Mouse (Mus musculus): ENCODE data around the gene Slc37a3. TPM values are rescaled to one million over a fixed set of nuclear protein-coding genes. Genes with fewer than 3 reads are reported as not detected.

Slc37a3 gene
- polyA plus RNA-seq, 1 experiment from 2014 or later, result 47.0 TPM

DNA sequence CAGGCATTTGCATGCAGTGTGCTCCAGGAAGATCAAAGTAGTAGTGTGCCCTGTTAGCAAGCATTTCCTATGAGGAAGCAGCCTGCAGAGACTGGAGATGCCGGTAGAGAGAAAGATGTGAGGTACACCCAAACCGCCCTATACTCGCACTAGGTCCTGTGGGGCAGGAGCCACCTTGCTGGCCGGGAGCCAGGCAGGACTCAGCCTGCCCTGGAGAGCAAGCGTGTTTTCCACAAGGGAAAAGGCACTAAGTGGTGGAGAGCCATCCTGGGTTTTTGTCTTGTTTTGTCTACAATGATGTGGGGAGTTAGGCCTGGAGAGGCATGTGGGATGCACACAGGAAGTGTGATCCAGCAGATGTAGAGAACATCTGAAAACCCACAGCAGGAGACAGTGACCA, 57.2 kb downstream of the Slc37a3 start:
- no peak overlapping the region for H3K27ac ChIP-seq (ENCODE audit: low read depth, low read length)
- WGBS, result 88% methylated on average over 5 of the region's 5 CpGs
- no peak for DNase-seq (ENCODE audit: low spot score)

DNA sequence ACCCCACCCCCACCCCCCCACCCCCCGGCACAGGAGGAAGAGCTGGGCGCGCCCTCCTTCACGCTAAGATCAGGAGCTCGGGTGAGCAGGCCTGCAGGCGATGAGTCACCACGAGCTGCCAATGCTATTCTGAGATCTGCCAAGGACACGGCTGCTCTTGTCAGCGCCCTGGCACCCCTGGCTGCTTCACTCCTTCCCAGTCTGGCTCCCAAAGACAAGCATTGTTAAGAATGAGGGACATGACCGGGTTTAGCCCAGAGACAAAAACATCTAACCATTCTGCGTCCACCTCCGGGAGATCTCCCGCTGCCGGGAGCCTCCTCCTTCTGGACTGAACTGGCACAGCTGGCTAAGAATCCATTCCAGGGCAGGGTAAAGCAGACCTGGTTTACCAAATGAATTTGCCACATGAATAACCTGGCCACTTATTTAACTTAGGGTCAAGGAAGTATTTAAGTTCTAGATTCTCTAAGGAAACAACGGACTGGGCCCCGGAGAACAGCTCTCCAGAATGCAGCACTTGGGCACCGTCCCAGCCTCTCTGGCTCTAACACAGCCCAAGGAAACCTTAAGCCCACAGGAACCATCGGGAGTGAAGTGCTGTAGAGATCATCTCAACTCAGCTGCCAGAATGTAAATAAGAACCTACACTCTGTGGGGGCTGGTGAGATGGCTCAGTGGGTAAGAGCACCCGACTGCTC, 58.3 kb downstream of the Slc37a3 start:
- H3K4me3 ChIP-seq (ENCODE audit: low read depth, low read length), result no peak overlapping the region
- H3K9me3 ChIP-seq (ENCODE audit: control insufficient read depth, low read length), result no peaks in the 10 kb centered on the region
- ATAC-seq (ENCODE audit: low FRiP score), result no peak
- H3K36me3 ChIP-seq (ENCODE audit: control insufficient read depth, insufficient read depth, low read length), result no peaks in the 10 kb centered on the region
- WGBS, result 68% methylated on average over 18 of the region's 19 CpGs
- H3K4me2 ChIP-seq (replicated peaks; ENCODE audit: low read depth, low read length), result no peak overlapping the region
- no peaks in the 10 kb centered on the region for H3K4me1 ChIP-seq (replicated peaks; ENCODE audit: control insufficient read depth, insufficient read depth, low read length)
- no peak for DNase-seq (ENCODE audit: low spot score)
- H3K9ac ChIP-seq (ENCODE audit: low read depth, low read length), result no peak overlapping the region
- no peak overlapping the region for H3K27ac ChIP-seq (ENCODE audit: low read depth, low read length)
- no peaks in the 10 kb centered on the region for H3K27me3 ChIP-seq (ENCODE audit: control insufficient read depth, insufficient read depth, low read length)

More for the DNA sequence above, 57.2 kb downstream of the Slc37a3 start:
- Histone ChIP-seq H3K9me3 (ENCODE audit: control insufficient read depth, low read length) (no peaks in the 10 kb centered on the region), H3K9ac (ENCODE audit: low read depth, low read length) (no peak overlapping the region), H3K4me3 (ENCODE audit: low read depth, low read length) (no peak overlapping the region), H3K4me2 (replicated peaks; ENCODE audit: low read depth, low read length) (no peak overlapping the region), H3K4me1 (replicated peaks; ENCODE audit: control insufficient read depth, insufficient read depth, low read length) (no peaks in the 10 kb centered on the region), H3K36me3 (ENCODE audit: control insufficient read depth, insufficient read depth, low read length) (no peaks in the 10 kb centered on the region), H3K27me3 (ENCODE audit: control insufficient read depth, insufficient read depth, low read length) (no peaks in the 10 kb centered on the region)
- ATAC-seq (ENCODE audit: low FRiP score), result no peak

DNA sequence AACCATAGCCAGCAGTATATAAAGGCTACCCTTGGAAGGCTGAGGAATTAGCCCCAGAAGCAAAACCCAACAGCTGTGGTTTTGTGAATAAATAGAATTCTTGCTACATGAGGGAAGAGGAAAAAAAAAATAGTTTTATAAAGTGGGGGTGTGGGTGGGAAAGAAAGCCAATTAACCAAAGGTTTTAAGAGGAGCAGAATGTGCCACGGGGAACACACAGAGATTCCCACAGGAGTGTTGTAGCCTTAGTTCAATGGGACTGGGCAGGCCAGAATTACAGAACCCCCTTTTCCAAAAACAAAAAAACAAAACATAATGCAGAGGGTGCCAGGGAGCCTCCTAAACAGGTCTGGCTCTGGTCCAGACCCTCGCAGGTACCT, 58.9 kb downstream of the Slc37a3 start:
- H3K4me2 ChIP-seq (replicated peaks; ENCODE audit: low read depth, low read length), result no peak overlapping the region
- 95% methylated on average over 2 of the region's 2 CpGs for WGBS
- no peaks in the 10 kb centered on the region for H3K4me1 ChIP-seq (replicated peaks; ENCODE audit: control insufficient read depth, insufficient read depth, low read length)
- ATAC-seq (ENCODE audit: low FRiP score), result no peak
- no peak overlapping the region for H3K27ac ChIP-seq (ENCODE audit: low read depth, low read length)
- H3K9ac ChIP-seq (ENCODE audit: low read depth, low read length), result no peak overlapping the region
- H3K27me3 ChIP-seq (ENCODE audit: control insufficient read depth, insufficient read depth, low read length), result no peaks in the 10 kb centered on the region
- H3K36me3 ChIP-seq (ENCODE audit: control insufficient read depth, insufficient read depth, low read length), result no peaks in the 10 kb centered on the region
- DNase-seq (ENCODE audit: low spot score), result no peak
- H3K9me3 ChIP-seq (ENCODE audit: control insufficient read depth, low read length), result no peaks in the 10 kb centered on the region
- no peak overlapping the region for H3K4me3 ChIP-seq (ENCODE audit: low read depth, low read length)

DNA sequence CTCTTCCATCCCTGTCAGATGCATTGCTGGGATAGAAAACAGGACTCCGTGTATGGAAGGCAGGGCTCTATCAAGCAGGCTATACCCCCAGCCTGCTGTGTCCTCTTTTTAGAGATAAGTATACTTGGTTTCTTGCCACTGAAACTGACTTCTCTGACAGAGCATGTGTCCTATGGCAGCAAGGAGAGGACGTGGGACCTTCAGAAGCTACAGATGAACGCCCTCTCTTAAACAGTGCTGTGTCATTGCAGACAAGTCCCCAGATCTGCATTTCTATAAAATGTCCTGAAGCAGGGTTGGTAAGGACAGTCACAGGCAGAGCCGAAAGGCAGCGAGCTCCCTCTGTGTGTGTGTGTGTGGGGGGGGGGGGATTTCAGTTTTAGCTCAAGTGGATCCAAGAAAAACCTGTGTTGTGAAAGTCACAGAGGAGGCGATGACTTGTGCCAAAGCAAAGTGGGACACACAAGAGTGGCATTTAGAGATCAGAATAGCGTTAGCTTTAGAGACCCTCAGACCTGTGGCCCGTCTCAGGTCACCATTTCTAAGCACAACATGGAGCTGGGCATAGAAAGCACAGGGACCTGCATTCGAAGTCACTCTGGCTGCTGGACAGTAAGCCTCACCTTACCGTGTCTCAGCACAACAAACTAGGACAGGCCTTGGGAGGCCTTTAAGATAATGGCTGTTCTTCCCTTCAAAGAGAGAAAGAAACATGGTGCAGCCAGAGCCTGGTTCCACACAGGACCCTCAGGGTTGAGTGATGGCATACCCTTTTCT, 59.4 kb downstream of the Slc37a3 start:
- H3K27ac ChIP-seq (ENCODE audit: low read depth, low read length), result no peak overlapping the region
- 85% methylated on average over 10 of the region's 10 CpGs for WGBS
- H3K4me3 ChIP-seq (ENCODE audit: low read depth, low read length), result no peak overlapping the region
- no peaks in the 10 kb centered on the region for H3K36me3 ChIP-seq (ENCODE audit: control insufficient read depth, insufficient read depth, low read length)
- H3K4me1 ChIP-seq (replicated peaks; ENCODE audit: control insufficient read depth, insufficient read depth, low read length), result no peaks in the 10 kb centered on the region
- H3K27me3 ChIP-seq (ENCODE audit: control insufficient read depth, insufficient read depth, low read length), result no peaks in the 10 kb centered on the region
- ATAC-seq (ENCODE audit: low FRiP score) (no peak), DNase-seq (ENCODE audit: low spot score) (no peak)
- no peaks in the 10 kb centered on the region for H3K9me3 ChIP-seq (ENCODE audit: control insufficient read depth, low read length)
- H3K9ac ChIP-seq (ENCODE audit: low read depth, low read length), result no peak overlapping the region
- no peak overlapping the region for H3K4me2 ChIP-seq (replicated peaks; ENCODE audit: low read depth, low read length)

DNA sequence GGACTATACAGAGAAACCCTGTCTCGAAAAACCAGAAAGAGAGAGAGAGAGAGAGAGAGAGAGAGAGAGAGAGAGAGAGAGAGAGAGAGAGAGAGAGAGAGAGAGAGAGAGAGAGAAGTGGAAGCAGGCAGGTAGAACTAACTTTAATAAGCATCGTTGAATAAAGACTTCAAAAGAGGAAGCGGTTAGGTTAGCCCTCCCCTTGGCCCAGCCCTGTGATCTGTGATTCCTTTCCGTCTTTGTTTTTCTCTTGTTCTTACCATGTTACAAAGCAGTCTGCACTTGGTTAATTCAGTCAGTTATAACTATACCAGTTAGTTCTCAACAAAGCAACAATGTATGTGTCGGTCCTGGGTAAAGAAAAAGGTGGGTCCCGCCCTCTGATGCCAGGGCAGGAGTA, 61.4 kb downstream of the Slc37a3 start:
- Histone ChIP-seq H3K36me3 (ENCODE audit: control insufficient read depth, insufficient read depth, low read length) (no peaks in the 10 kb centered on the region), H3K27me3 (ENCODE audit: control insufficient read depth, insufficient read depth, low read length) (no peaks in the 10 kb centered on the region), H3K9ac (ENCODE audit: low read depth, low read length) (no peak overlapping the region), H3K27ac (ENCODE audit: low read depth, low read length) (no peak overlapping the region), H3K4me3 (ENCODE audit: low read depth, low read length) (no peak overlapping the region), H3K4me2 (replicated peaks; ENCODE audit: low read depth, low read length) (no peak overlapping the region), H3K4me1 (replicated peaks; ENCODE audit: control insufficient read depth, insufficient read depth, low read length) (no peaks in the 10 kb centered on the region), H3K9me3 (ENCODE audit: control insufficient read depth, low read length) (no peaks in the 10 kb centered on the region)
- ATAC-seq (ENCODE audit: low FRiP score) (no peak), DNase-seq (ENCODE audit: low spot score) (no peak)
- 90% methylated on average over 5 of the region's 6 CpGs for WGBS

DNA sequence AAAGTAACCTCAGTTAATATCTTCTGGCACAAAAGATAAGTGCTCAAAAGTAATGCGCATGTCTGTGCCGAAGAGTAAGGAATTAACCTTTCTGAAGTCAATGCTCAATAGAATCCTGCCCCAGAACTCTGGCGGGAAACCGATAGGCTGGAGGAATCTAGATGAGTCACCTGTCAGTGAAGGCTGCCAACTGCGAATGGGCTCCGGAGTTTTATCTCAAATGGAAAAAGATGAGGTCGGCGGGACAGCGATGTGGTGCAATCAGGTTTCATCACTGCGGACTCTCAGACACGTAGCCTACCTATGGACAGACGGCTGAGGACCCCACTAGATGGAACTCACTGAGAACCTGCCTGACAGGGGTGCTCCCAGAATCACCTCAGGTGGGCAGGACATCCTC, 63.0 kb downstream of the Slc37a3 start:
- 92% methylated on average over 12 of the region's 12 CpGs for WGBS
- Histone ChIP-seq H3K27me3 (ENCODE audit: control insufficient read depth, insufficient read depth, low read length) (no peaks in the 10 kb centered on the region), H3K27ac (ENCODE audit: low read depth, low read length) (no peak overlapping the region), H3K4me2 (replicated peaks; ENCODE audit: low read depth, low read length) (no peak overlapping the region), H3K4me3 (ENCODE audit: low read depth, low read length) (no peak overlapping the region), H3K36me3 (ENCODE audit: control insufficient read depth, insufficient read depth, low read length) (no peaks in the 10 kb centered on the region), H3K9me3 (ENCODE audit: control insufficient read depth, low read length) (no peaks in the 10 kb centered on the region), H3K9ac (ENCODE audit: low read depth, low read length) (no peak overlapping the region), H3K4me1 (replicated peaks; ENCODE audit: control insufficient read depth, insufficient read depth, low read length) (no peaks in the 10 kb centered on the region)
- ATAC-seq (ENCODE audit: low FRiP score) (no peak), DNase-seq (ENCODE audit: low spot score) (no peak)

DNA sequence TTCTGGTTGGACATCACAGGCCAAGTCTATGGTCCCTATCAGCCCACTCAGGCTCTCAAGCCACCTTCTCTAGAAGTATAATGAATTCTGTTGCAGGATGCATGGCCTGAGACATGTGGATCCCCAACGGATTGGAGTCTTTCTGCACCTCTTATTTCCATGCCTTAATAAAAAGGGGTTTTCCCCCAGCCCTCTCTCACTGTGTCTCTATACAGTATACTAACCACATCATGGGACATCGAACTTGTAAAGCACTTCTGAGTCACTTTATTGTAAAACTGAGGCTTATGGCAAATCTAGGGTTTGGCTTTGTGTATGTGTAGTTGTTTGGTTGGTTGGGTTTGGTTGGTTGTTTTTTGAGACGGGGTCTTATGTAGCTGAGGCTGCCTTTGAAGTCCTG, 65.7 kb downstream of the Slc37a3 start:
- ATAC-seq (ENCODE audit: low FRiP score), result no peak
- Histone ChIP-seq H3K27ac (ENCODE audit: low read depth, low read length) (no peak overlapping the region), H3K9ac (ENCODE audit: low read depth, low read length) (no peak overlapping the region), H3K9me3 (ENCODE audit: control insufficient read depth, low read length) (no peaks in the 10 kb centered on the region), H3K4me2 (replicated peaks; ENCODE audit: low read depth, low read length) (no peak overlapping the region), H3K4me1 (replicated peaks; ENCODE audit: control insufficient read depth, insufficient read depth, low read length) (no peaks in the 10 kb centered on the region), H3K36me3 (ENCODE audit: control insufficient read depth, insufficient read depth, low read length) (no peaks in the 10 kb centered on the region), H3K4me3 (ENCODE audit: low read depth, low read length) (no peak overlapping the region), H3K27me3 (ENCODE audit: control insufficient read depth, insufficient read depth, low read length) (no peaks in the 10 kb centered on the region)
- no peak for DNase-seq (ENCODE audit: low spot score)
- WGBS, result 89% methylated on average over 3 of the region's 3 CpGs

DNA sequence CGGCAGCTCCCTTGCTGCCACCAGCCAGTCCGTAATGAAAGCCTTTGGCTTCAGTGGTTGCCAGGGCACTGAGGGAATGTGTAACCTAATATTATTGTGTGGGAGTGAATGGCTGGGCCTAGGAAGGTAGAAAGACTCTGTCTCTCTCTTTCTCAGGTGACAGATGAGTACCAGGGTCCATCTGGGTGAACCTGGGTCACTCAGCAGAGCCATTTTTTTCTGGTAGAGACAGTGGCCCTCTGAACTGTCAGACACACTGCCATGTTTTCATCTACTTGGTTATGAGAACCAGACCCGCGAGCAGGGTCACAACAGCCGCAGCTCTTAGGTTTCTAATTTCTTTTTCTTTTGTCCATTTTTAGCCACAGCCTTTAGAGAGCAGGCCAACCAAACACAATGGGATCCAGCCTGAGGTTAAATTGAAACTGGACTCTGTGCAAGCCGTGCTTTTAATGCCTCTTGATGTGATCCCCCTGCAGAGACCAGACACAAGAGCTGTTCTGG, 73.1 kb downstream of the Slc37a3 start:
- WGBS, result 6% methylated on average over 6 of the region's 6 CpGs
- Histone ChIP-seq H3K9me3 (ENCODE audit: control insufficient read depth, low read length) (no peaks in the 10 kb centered on the region), H3K9ac (ENCODE audit: low read depth, low read length) (0 out of 2 replicates have a peak overlapping the region, but pooled peaks have one; percentile 19), H3K4me1 (replicated peaks; ENCODE audit: control insufficient read depth, insufficient read depth, low read length) (peaks cover 3% of the 10 kb centered on the region), H3K4me2 (replicated peaks; ENCODE audit: low read depth, low read length) (no peak overlapping the region), H3K36me3 (ENCODE audit: control insufficient read depth, insufficient read depth, low read length) (no peaks in the 10 kb centered on the region), H3K4me3 (ENCODE audit: low read depth, low read length) (no peak overlapping the region), H3K27me3 (ENCODE audit: control insufficient read depth, insufficient read depth, low read length) (no peaks in the 10 kb centered on the region), H3K27ac (ENCODE audit: low read depth, low read length) (peak overlapping the region; percentile 47; the same call in 1 of the 2 replicates)
- DNase-seq (ENCODE audit: low spot score), result peak; percentile 45
- no peak for ATAC-seq (ENCODE audit: low FRiP score)

DNA sequence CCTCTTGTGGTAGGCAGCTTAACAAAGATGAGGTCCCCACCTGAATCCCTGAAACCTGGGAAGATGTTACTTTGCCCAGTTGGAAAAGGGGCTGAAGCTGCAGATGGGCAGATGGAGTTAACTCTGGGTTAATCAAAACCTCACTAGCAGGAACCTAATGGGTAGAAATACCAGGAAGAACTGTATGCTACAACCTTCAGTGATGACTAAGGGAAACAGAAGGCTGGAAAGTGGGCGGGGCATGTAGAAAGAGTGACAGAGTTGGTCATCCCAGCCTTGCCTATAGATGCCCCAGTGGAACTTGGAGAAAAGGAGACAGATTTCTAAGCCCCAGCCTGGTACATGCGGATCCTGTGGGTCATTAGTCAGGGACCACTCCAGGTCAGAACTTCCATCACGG, 76.0 kb downstream of the Slc37a3 start:
- H3K36me3 ChIP-seq (ENCODE audit: control insufficient read depth, insufficient read depth, low read length), result no peaks in the 10 kb centered on the region
- H3K4me3 ChIP-seq (ENCODE audit: low read depth, low read length), result no peak overlapping the region
- no peaks in the 10 kb centered on the region for H3K27me3 ChIP-seq (ENCODE audit: control insufficient read depth, insufficient read depth, low read length)
- no peak overlapping the region for H3K9ac ChIP-seq (ENCODE audit: low read depth, low read length)
- H3K4me1 ChIP-seq (replicated peaks; ENCODE audit: control insufficient read depth, insufficient read depth, low read length), result peaks cover 3% of the 10 kb centered on the region
- no peak overlapping the region for H3K27ac ChIP-seq (ENCODE audit: low read depth, low read length)
- no peak for DNase-seq (ENCODE audit: low spot score)
- ATAC-seq (ENCODE audit: low FRiP score), result no peak
- no peak overlapping the region for H3K4me2 ChIP-seq (replicated peaks; ENCODE audit: low read depth, low read length)
- WGBS, result 85% methylated on average over 3 of the region's 3 CpGs
- H3K9me3 ChIP-seq (ENCODE audit: control insufficient read depth, low read length), result no peaks in the 10 kb centered on the region

Measured in hindbrain, embryonic 11.5 days (tissue).